Mouse (Mus musculus) cerebellum, adult 9-10 months (tissue): ENCODE measurements around the gene Cacnb2.

Experiments used
- DNase-seq: peaks from one replicate; pipeline ENCODE4 v3.0.0; 2022

Cacnb2 gene

GRCm38 (mm10) chr2:14602788-14603187 is at the start of gene Cacnb2:
Gene Cacnb2 (plus strand): TSS chr2:14603088.
- DNase-seq: no peak

- DNase-seq: no peak
Observed at GRCm38 (mm10) chr2:14568020-14568419, 34.9 kb upstream of the Cacnb2 start.

DNA sequence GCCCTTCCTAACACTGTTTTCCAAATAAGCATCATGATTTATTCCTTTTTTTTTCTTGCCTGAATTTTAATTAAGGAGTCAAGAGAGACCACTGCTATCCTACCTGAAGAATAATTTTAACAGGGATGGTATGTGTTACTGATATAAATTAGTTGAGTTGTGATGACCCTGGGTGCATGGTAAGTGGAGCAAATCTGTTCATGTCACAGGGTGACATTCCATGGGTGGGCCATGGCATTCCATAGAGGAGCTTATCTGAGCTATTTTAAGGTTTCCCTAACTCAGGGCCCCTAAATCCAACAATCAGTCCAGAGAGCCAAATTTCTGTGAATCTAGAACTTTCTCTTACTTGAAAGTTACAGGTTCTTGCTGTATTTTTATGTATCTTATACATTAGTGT is 31.6 kb upstream of the Cacnb2 start:
- no peak for DNase-seq

- DNase-seq: no peak
Observed at GRCm38 (mm10) chr2:14589541-14589940, 13.3 kb upstream of the Cacnb2 start.

DNA sequence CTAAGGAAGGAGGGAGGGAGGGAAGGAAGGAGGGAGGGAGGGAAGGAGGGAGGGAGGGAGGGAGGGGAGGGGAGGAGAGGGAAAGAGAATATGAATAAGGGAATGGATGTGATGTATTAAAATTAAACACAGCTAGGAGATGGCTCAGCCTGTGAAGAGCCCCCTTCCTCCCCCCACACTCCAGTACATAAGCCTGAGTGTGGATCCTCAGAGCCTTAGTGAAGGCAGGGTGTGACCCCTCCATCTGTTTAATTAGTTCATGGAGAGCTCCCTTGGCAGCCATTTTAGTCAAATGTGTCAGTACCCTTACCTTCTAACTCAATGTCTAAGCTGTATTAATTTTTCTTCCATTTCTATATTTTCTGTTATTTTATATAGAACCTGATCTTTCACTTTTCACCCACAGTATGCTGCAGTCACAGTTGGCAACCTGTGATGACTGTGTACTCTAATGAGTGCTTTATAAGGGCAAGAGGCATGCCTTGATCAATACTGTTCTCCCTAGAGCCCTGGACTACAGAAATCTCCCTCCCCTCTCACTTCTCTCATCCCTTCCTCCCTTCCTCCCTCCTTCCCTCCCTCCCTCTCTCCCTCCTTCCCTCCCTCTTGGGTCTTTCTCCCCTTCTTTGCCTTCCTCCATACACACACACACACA is 4.9 kb upstream of the Cacnb2 start:
- DNase-seq: no peak

DNA sequence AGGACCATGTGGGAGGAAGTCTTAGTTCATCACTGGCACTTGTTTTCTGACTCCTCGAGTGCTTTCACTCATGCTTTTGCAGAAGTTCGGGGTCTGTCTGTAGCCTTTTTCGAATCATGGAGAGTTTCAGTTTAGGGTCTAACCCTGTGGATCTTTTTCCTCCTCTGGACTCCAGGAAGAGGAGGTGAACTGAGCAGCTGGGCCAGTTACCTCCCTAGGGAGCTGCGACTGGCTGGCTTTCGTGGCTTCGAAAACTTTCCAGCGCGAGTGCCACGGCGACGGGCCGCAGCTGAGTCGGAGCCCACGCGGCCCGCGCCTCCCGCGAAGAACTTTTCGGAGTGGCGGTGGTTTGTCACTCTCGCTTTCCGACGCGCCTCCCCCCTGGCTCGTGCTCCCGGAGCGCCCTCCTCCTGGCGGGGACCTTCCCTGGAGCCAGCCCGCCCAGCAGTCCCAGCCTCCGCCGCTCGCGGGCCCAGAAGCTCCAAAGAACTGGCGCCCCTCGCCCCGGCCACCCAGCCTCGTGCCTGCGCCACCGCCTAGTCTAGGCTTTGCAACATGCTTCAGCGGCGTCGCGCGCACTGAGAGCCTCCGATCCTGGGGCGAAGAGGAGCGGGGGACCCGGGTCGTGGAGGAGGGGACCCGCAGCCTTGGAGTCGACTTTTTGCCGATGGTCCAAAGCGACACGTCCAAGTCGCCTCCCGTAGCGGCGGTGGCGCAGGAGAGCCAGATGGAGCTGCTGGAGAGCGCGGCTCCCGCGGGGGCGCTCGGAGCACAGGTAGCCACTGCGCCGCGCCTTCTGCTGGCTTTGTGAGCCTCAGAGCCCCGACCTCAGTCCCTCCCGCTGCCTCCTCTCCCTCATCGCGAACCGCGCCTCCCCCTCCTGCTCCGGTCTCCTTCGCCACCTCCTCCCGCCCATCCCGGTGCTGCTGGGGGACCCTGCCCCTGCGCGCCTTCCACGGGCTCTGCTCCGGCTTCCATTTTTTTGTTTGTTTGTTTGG is 1.2 kb downstream of the Cacnb2 start:
- peak; percentile 8 for DNase-seq

DNA sequence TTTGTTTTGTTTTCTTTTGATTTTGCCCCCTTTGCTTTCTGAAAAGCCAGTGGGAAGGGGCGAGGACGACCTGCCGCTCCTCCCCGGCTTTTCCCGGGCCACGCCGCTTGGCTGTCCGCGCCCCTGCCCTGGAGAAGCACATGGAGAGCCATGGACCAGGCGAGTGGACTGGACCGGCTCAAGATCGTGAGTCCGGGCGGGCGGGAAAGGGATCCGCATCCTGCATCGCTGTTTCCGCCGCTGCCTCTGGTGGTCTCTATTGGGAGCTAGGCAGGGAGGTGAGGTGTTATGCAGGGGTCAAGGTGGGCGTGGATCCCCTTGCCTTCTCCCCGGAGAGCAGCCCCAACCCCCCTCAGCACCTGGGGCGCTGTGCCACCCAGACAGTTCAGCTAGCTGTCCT is 1.9 kb downstream of the Cacnb2 start:
- no peak for DNase-seq

DNA sequence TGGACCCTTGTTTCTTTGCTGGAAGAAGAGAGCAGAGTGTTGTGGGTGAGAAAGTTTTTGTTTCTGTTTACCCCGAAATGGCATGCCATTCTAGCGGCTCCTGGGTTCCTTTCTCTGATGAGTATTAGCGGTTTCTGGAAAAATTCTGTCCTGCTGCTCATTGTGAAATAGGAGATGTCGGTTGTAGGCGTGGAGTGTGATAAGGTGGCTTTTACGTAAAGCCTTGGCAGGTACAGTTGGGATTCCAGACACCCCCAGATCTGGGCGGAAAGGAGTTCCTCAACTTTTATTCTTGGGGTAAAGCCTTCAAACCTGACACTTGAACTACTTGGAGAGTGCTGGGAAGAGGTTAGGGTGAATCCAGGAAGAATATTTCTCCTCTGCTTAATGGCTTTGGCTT is 2.3 kb downstream of the Cacnb2 start:
- no peak for DNase-seq

GRCm38 (mm10) chr2:14608606-14609005 is 5.7 kb downstream of the Cacnb2 start:
- no peak for DNase-seq

GRCm38 (mm10) chr2:14612705-14613104 is 9.8 kb downstream of the Cacnb2 start:
- no peak for DNase-seq

- DNase-seq: no peak
Observed at GRCm38 (mm10) chr2:14616361-14616760, 13.5 kb downstream of the Cacnb2 start.

DNA sequence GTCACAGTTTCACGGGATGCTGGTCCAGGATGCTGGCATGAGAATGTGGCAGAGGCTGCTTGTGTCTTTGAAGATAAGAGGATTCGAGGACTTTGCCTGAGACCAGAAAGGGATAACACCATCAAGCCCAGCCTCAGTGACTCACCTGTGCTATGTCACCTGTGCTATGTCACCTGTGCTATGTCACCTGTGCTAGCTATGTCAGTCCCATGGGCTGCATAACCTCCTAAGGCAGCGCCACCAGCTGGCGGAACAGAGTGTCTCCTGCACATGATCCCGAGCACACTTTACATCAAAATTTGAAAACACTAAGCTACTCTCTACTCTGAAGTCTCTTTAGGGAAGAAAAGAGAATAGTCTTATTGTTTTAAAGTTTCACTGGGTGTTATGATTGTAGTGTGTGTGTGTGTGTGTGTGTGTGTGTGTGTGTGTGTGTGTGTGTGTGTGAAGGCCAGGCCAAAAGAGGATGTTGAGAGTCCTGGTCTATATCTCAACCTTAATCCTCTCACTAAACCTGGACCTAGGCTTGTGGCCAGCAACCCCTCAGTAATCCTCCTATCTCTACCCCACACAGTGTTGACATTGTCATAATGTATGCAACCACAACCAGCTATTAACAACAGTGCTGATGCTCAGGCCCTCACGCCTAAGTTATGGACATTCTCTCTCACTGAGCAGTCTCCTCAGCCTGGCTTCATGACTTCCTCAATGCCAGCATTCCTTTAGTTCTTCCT is 17.4 kb downstream of the Cacnb2 start:
- DNase-seq: no peak

DNA sequence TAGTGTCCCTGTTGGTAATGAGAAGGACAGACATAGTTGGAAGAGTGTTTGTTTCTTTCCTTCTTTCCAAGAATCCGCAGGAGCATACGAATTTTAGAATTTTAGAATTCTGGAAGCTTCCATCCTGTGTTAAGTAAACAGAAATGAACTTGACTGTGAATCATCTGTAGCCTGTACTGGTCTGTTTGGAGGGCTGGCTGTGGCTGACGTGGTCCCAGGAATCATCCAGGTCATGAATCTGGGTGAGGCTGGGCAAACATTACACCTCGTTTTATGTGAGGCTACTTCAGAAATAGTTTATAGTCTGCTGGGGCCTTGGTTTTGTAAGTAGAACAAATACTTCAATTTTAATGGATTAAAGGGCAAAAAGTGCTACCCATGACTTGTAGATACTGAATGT is 18.0 kb downstream of the Cacnb2 start:
- no peak for DNase-seq

DNA sequence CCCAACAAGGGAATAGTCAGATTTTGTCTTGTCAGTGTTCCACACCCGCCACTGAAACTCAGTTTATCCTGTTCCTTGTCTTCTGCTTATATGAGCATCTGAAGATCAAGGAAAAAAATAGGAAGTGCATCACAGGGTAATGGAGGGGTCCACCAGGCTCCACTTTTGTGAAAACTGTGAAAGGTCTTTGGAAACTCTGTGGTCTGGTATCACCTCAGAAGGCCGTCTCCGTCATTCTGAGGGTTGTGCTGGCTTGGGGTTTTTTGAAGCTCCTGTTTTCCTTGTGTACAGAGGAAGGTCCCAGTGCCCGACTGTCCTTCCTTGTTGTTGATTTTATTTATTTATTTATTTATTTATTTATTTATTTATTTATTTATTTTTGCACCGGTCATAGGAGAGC is 20.9 kb downstream of the Cacnb2 start:
- DNase-seq: no peak

DNA sequence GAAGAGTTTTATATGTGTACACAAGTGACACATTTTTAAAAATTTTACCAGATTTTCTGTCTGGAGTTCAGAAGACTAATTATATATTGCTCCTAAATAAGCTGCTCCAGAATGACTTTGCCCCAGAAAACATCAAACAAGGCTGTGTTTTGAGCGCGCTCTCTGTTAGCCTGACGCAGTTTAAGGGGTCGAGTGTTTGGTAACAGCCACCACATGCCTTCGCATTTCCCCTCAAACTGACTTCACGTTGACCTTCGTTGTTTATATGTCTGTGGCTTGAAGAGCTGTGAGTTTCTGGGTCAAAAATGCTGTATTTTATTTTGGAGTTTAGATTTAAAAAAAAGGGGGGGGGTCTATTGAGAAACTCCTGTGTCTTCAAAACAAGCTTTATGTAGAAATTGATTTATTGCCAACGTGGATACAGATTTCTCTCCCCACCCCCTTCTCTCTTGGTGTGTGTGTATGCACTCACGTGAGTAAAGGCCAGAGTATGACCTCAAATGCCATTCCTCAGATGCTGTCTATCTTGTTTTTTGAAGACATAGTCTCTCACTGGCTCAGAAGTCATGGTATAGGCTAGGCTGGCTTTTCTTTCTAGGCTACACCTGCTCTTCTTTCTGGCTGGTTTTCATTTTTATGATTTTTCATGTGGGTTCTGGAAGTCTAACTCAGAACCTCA is 27.1 kb downstream of the Cacnb2 start:
- DNase-seq: no peak

DNA sequence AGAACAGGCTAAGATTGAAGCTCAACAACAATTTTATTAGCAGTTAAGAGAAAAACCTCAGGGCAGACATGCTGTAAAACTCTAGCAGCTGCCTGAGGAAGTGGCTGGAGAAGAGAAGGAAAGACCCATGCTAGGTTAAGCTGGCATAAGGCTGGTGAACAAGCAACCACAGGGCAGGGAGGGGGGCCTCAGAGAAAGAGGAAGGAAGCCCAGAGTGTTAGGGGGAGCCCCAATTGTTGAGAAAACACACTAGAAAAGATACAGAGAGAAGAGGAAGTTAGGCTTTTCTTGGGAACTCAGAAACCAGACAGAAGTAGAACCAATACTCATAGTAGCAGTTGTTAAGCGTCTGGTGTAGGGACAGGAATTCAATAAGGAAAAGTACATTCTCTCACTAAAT is 28.7 kb downstream of the Cacnb2 start:
- no peak for DNase-seq

- no peak for DNase-seq
Observed at GRCm38 (mm10) chr2:14633202-14633601, 30.3 kb downstream of the Cacnb2 start.

DNA sequence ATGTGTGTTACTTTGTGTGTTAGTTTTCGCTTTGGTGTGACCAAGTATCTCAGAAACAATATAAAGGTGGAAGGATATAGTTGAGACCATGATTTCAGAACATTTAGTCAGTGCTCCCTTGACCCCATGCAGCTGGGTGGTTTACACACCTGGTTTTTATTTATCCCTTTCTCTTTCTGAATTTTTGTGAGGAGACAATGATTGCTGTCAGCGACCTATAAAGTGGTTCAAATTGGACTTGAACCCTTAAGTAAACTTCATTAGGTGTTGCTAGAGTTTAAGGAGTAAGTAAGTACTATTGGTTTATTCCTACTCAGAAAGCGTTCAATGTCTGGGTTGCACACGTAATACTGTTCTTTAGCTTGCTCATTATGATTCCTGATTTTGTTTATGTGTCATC is 36.4 kb downstream of the Cacnb2 start:
- DNase-seq: no peak

DNA sequence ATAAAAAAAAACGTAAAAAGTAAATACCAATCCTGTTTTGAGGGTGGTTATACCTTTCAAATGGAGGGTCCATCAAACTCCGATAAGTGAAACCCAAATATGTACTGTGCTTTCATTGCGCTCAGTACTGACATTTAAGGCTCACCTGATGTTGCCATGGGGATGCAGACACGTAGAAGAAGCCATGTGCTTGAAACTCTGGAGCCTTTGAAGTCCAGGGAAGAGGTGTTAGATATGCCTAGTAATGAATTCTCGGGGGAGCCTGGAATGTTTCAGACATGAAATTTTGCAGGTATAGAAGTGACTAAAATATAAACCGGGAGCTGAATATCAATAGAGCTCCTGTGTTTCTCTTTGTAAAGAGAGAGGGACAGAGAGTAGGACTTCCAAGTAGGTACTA is 37.0 kb downstream of the Cacnb2 start:
- DNase-seq: no peak

- peak; percentile 16 for DNase-seq
Observed at GRCm38 (mm10) chr2:14641040-14641439, 38.2 kb downstream of the Cacnb2 start.

GRCm38 (mm10) chr2:14651268-14651667 is 48.4 kb downstream of the Cacnb2 start:
- no peak for DNase-seq

DNA sequence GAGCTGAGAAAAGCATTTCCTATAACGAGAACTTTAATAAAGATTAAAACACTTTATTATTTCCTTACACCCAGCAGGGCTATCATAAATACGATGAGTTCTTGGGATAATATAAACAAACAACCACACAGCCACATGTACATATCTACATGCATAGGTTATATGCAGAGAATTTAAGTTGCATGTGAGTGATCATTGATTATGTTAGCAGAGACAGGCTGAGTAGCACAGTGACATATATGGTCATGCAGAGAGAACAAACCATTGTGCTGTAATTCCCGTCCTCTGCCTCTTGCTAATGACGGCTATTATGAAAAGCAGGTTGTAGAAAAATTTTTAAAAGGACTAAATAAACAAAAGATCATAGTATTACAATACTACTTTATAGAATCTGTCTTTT is 53.8 kb downstream of the Cacnb2 start:
- DNase-seq: no peak
